Mouse (Mus musculus) midbrain, embryonic 11.5 days (tissue): ENCODE measurements around the gene Cysrt1. TPM values are rescaled to one million over a fixed set of nuclear protein-coding genes. Genes with fewer than 3 reads are reported as not detected.

Experiments used
- ATAC-seq: fragments of 200-750 bp; cut with Nextera tagmentation; 2 replicates; pipeline ENCODE4 v1.8.0; 2017; ENCODE audit warnings: moderate TSS enrichment, moderate library complexity; ENCODE audit not compliant: low FRiP score
- DNase-seq: peaks from one replicate; pipeline ENCODE4 v3.0.0; 2015; ENCODE audit warnings: low spot score; ENCODE audit errors: missing footprints
- H3K27ac ChIP-seq: fragments of 300-500 bp; sonication (generic); 2 replicates; pipeline ENCODE4 v1.5.1; 2014; ENCODE audit warnings: low read depth, low read length
- H3K27me3 ChIP-seq: fragments of 300-500 bp; sonication (generic); 2 replicates; pipeline ENCODE4 v1.6.1; 2014; ENCODE audit warnings: mild to moderate bottlenecking, low read length, moderate library complexity, mixed read lengths; ENCODE audit not compliant: control insufficient read depth, insufficient read depth
- H3K36me3 ChIP-seq: fragments of 300-500 bp; sonication (generic); 2 replicates; pipeline ENCODE4 v1.6.1; 2014; ENCODE audit warnings: mild to moderate bottlenecking, low read length, moderate library complexity, mixed read lengths; ENCODE audit not compliant: control insufficient read depth, insufficient read depth
- H3K4me1 ChIP-seq: fragments of 300-500 bp; sonication (generic); 2 replicates; pipeline ENCODE4 v1.6.1; 2014; ENCODE audit warnings: low read length; ENCODE audit not compliant: control insufficient read depth, insufficient read depth
- H3K4me2 ChIP-seq: fragments of 300-500 bp; sonication (generic); 2 replicates; pipeline ENCODE4 v1.6.1; 2014; ENCODE audit warnings: mild to moderate bottlenecking, moderate library complexity
- H3K4me3 ChIP-seq: fragments of 300-500 bp; sonication (generic); 2 replicates; pipeline ENCODE4 v1.5.1; 2014; ENCODE audit warnings: low read depth, low read length
- H3K9ac ChIP-seq: fragments of 300-500 bp; sonication (generic); 2 replicates; pipeline ENCODE4 v1.6.1; 2014; ENCODE audit warnings: low read length
- H3K9me3 ChIP-seq: fragments of 300-500 bp; sonication (generic); 2 replicates; pipeline ENCODE4 v1.6.1; 2016; ENCODE audit warnings: low read length; ENCODE audit not compliant: control insufficient read depth
- WGBS: fragments of 180-500 bp; shearing (Covaris S2); extraction: QIAGEN DNeasy Blood & Tissue Kit; methylation state at CpG from one replicate; pipeline ENCODE4 v1.1.7; 2014; 5-methylcytosine and 5-hydroxymethylcytosine counted together
- polyA plus RNA-seq: library from polyadenylated mRNA; unstranded; fragments of >200 nt; fragmentation: Nextera tagmentation; extraction: Ambion mirVana; gene quantifications from 2 replicates; pipeline ENCODE4 v1.2.1, GENCODE M21; 2014

Gene Cysrt1
- polyA plus RNA-seq, 1 experiment from 2014 or later: not detected

- Histone ChIP-seq H3K4me3 (peak overlapping the region; percentile 97; the same call in 1 of the 2 replicates), H3K36me3 (no peaks in the 10 kb centered on the region), H3K27ac (peak overlapping the region; percentile 97; the same call in 1 of the 2 replicates), H3K4me1 (peaks cover 13% of the 10 kb centered on the region), H3K4me2 (peak overlapping the region; percentile 55), H3K9me3 (no peaks in the 10 kb centered on the region), H3K9ac (peak overlapping the region; percentile 74; the same call in 1 of the 2 replicates), H3K27me3 (no peaks in the 10 kb centered on the region)
- ATAC-seq: no peak
- WGBS: 74% methylated on average over 8 of the region's 8 CpGs
- peak; percentile 79 for DNase-seq
Observed at GRCm38 (mm10) chr2:25225811-25226379, 16.4 kb downstream of the Cysrt1 start.

DNA sequence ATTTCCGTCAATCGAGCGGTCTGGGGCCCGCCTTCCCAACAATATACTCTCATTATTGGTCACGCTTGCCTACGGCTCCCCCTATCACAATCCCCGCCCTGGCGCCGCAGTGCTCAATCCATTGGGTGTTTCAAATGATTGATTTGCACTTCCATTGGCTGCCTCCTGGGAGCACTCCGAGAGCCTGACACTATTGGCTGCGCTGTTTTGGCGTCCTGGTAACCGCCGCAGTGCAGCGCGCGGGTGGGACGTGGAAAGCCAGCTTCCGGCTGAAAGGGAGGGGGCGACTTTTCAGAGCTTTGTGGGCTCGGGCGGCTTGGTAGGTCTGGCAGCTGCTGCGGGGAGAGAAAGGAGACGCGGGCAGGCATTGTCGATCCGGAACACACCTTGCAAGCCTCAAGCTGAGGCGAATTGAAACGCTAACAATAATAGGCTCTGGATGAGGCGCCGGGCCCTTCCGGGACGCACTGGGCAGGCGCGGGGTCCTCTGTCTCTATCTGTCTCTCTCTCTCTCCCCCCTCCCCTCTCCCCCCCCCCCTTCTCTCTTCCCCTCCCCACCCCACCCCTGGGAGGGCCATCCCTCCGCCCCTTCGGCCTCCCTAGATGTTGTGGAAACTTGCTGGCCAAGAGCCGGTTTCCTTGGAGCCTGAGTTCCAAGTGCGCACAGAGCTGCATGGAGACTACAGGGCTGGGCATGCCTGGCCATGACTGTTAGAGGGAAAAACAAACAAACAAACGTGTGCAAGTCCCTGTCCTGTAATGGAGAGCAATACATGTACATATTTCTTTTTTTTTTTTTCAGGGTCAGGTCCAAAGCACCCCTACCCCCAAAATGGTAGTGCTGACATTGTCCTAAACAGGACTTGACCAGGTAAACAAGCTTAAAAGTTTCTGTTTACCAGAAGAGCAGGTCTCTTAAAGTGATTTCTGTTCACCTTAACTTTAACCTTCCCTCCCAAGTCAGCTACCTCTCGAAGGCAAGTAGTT lies 17.2 kb downstream of the Cysrt1 start:
- Histone ChIP-seq H3K4me1 (peaks cover 13% of the 10 kb centered on the region), H3K9me3 (no peaks in the 10 kb centered on the region), H3K27me3 (no peaks in the 10 kb centered on the region), H3K9ac (peak overlapping the region; percentile 74), H3K4me2 (peak overlapping the region; percentile 55), H3K36me3 (no peaks in the 10 kb centered on the region), H3K27ac (peak overlapping the region; percentile 97), H3K4me3 (peak overlapping the region; percentile 97)
- ATAC-seq: peak; percentile 97
- 2% methylated on average over 41 of the region's 41 CpGs for WGBS
- DNase-seq: peak; percentile 99

DNA sequence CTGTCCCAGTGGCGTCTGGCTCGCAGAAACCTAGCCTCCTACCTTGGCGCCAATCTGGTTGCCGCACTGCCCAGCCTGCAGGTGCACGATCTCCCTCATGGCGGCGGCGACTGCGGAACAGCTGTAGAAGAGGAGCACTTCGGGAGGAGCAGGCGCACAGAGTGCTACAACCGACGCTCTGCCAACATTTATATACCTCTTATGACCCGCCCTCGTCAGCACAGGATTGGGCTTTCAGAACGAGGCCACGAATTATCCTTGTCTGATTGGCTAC lies 17.8 kb downstream of the Cysrt1 start, which contains the start of gene Tubb4b:
Tubb4b (minus strand) TSS at position 211 of the 274 bp plus-strand sequence.
- peaks cover 13% of the 10 kb centered on the region for H3K4me1 ChIP-seq
- WGBS: under 1% methylated on average over 17 of the region's 17 CpGs

DNA sequence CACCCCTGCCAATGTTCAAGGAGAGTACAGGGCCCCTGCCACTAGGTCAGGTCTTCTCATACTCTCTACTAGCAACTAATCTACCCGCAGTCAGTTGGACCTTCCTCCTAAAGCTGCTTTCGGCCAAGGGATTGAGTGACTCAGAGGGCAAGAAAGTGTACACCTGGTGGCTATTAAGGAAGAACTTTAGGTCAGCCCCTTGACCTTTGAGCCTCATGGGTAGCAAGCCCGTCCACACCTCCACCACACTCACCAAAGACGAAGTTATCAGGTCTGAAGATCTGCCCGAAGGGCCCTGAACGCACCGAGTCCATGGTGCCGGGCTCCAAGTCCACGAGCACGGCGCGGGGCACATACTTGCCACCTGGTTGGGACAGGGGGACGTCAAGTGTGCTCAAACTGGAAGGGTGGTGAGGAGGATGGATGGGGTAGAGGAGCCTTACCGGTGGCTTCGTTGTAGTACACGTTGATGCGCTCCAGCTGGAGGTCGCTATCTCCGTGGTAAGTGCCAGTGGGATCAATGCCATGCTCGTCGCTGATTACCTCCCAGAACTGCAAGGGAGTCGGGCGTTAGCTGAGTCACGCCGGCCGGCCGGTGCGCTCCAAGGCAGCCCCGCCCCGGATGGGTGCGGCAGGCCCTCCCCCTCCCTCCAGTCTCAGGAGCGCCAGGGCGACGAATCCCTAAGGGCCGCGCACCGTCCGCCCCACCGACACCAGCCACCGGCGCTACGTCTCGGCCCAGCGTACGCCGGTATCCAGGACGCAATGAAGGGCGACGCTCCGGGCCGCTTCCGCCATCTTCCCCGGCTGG lies 18.4 kb downstream of the Cysrt1 start:
- Histone ChIP-seq H3K4me1 (peaks cover 13% of the 10 kb centered on the region), H3K27me3 (no peaks in the 10 kb centered on the region), H3K4me2 (peak overlapping the region; percentile 93), H3K9ac (peak overlapping the region; percentile 92), H3K36me3 (no peaks in the 10 kb centered on the region), H3K27ac (peak overlapping the region; percentile 85), H3K4me3 (peak overlapping the region; percentile 97), H3K9me3 (no peaks in the 10 kb centered on the region)
- DNase-seq (peak; percentile 93), ATAC-seq (peak; percentile 46)
- WGBS: 3% methylated on average over 53 of the region's 53 CpGs

More for the DNA sequence above, 17.8 kb downstream of the Cysrt1 start, which contains the start of gene Tubb4b:
- Histone ChIP-seq H3K4me2 (peak within 1 kb of the TSS; percentile 93), H3K27me3 (no peaks in the 10 kb centered on the region), H3K36me3 (no peaks in the 10 kb centered on the region), H3K27ac (peak within 1 kb of the TSS; percentile 97), H3K9ac (peak within 1 kb of the TSS; percentile 92), H3K9me3 (no peaks in the 10 kb centered on the region), H3K4me3 (peak within 1 kb of the TSS; percentile 97)
- DNase-seq (no peak), ATAC-seq (no peak)

GRCm38 (mm10) chr2:25221331-25221772 lies 20.9 kb downstream of the Cysrt1 start:
- no peak overlapping the region for H3K4me2 ChIP-seq
- no peaks in the 10 kb centered on the region for H3K27me3 ChIP-seq
- no peak overlapping the region for H3K27ac ChIP-seq
- peak; percentile 81 for DNase-seq
- no peaks in the 10 kb centered on the region for H3K9me3 ChIP-seq
- H3K4me1 ChIP-seq: peaks cover 16% of the 10 kb centered on the region
- WGBS: 73% methylated on average over 5 of the region's 5 CpGs
- no peak overlapping the region for H3K9ac ChIP-seq
- no peak for ATAC-seq
- H3K4me3 ChIP-seq: no peak overlapping the region
- H3K36me3 ChIP-seq: no peaks in the 10 kb centered on the region

- H3K27ac ChIP-seq: no peak within 1 kb of the TSS
- no peaks in the 10 kb centered on the region for H3K27me3 ChIP-seq
- H3K9ac ChIP-seq: no peak within 1 kb of the TSS
- peaks cover 6% of the 10 kb centered on the region for H3K4me1 ChIP-seq
- ATAC-seq (no peak), DNase-seq (peak; percentile 79)
- no peaks in the 10 kb centered on the region for H3K9me3 ChIP-seq
- H3K4me3 ChIP-seq: no peak within 1 kb of the TSS
- no peaks in the 10 kb centered on the region for H3K36me3 ChIP-seq
- no peak within 1 kb of the TSS for H3K4me2 ChIP-seq
Observed at GRCm38 (mm10) chr2:25218445-25218844, 23.8 kb downstream of the Cysrt1 start, which contains the start of gene Fam166a. Fam166a (plus strand) TSS chr2:25218745.

- 0 out of 2 replicates have a peak, but pooled peaks cover 3% of the 10 kb centered on the region for H3K4me1 ChIP-seq
- ATAC-seq: no peak
- no peak overlapping the region for H3K4me2 ChIP-seq
- 63% methylated on average over 2 of the region's 2 CpGs for WGBS
- H3K9me3 ChIP-seq: no peaks in the 10 kb centered on the region
- H3K27ac ChIP-seq: no peak overlapping the region
- H3K36me3 ChIP-seq: no peaks in the 10 kb centered on the region
- peak; percentile 67 for DNase-seq
- no peak overlapping the region for H3K9ac ChIP-seq
- H3K4me3 ChIP-seq: no peak overlapping the region
- H3K27me3 ChIP-seq: no peaks in the 10 kb centered on the region
Observed at GRCm38 (mm10) chr2:25217666-25218065, 24.6 kb downstream of the Cysrt1 start.

DNA sequence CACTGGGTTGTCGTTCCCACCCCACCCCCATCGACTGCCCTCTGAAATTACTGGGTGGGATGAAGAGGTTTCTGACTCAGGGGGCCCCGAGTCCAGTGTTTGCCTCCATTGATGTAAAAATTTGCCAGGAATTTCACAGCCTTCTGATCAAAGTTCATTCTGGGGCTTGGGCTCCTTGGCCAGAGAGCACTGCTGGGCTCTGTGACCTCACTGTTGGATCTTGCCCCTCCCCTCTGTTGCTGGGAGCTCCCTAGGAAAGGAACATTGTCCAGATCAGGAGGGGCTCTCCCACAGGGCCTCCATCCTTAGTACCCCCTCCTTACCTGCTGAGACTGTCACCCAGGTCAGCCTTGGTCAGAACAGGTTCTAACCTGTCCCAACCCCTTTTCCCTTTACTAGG lies 27.8 kb downstream of the Cysrt1 start, which contains the start of gene Stpg3:
Stpg3 (minus strand) TSS at position 194 of the 400 bp plus-strand sequence.
- DNase-seq: peak; percentile 45
- Histone ChIP-seq H3K4me2 (no peak within 1 kb of the TSS), H3K4me3 (no peak within 1 kb of the TSS), H3K27ac (no peak within 1 kb of the TSS), H3K36me3 (no peaks in the 10 kb centered on the region), H3K4me1 (peaks cover 18% of the 10 kb centered on the region), H3K9me3 (no peaks in the 10 kb centered on the region), H3K27me3 (no peaks in the 10 kb centered on the region), H3K9ac (no peak within 1 kb of the TSS)
- 67% methylated on average over 3 of the region's 3 CpGs for WGBS
- ATAC-seq: no peak
